Mouse (Mus musculus) MEL (cell line): ENCODE data around the gene Galntl5. TPM values are rescaled to one million over a fixed set of nuclear protein-coding genes. Genes with fewer than 3 reads are reported as not detected.

Experiments
- DNase-seq: peaks from one replicate; pipeline ENCODE4 v3.0.0; 2011; ENCODE audit warnings: low read depth, low spot score
- H3K27ac ChIP-seq: 2 replicates; pipeline ENCODE4 v1.5.1; 2012; ENCODE audit warnings: low read depth, mild to moderate bottlenecking, control low read depth, low read length, moderate library complexity; ENCODE audit not compliant: control insufficient read depth
- H3K27me3 ChIP-seq, 2 experiments: fragments of 150-350 bp in 1 of 2; sonication (generic) in 1 of 2; 2 replicates each; pipeline ENCODE4 v1.6.1; 2012; ENCODE audit warnings: low read length in 2 of 2, mild to moderate bottlenecking in 2 of 2, improper control_type of control experiment in 1 of 2, moderate library complexity in 1 of 2; ENCODE audit not compliant: insufficient read depth in 2 of 2, control insufficient read depth in 1 of 2
- H3K36me3 ChIP-seq, 2 experiments: 2 replicates each; pipeline ENCODE4 v1.6.1; 2012 to 2014; ENCODE audit warnings: low read length in 2 of 2, improper control_type of control experiment in 1 of 2, inconsistent platforms in 1 of 2, mild to moderate bottlenecking in 1 of 2; ENCODE audit not compliant: insufficient read depth in 2 of 2, control insufficient read depth in 1 of 2
- H3K4me1 ChIP-seq, 2 experiments: fragments of 150-350 bp in 1 of 2; sonication (generic) in 1 of 2; 2 replicates each; pipeline ENCODE4 v1.6.1; 2012; ENCODE audit warnings: low read length in 2 of 2, improper control_type of control experiment in 1 of 2, mild to moderate bottlenecking in 1 of 2; ENCODE audit not compliant: insufficient read depth in 2 of 2, control insufficient read depth in 1 of 2
- H3K4me3 ChIP-seq, 2 experiments: fragments of 150-350 bp in 1 of 2; sonication (generic) in 1 of 2; 2 replicates each; pipeline ENCODE4 v1.5.1; 2012; ENCODE audit warnings: low read depth in 2 of 2, low read length in 2 of 2, mild to moderate bottlenecking in 2 of 2, moderate library complexity in 2 of 2, control low read depth in 1 of 2, improper control_type of control experiment in 1 of 2; ENCODE audit not compliant: control insufficient read depth in 1 of 2, insufficient read depth in 1 of 2
- H3K79me2 ChIP-seq: 2 replicates; pipeline ENCODE4 v1.6.1; 2012; ENCODE audit warnings: mild to moderate bottlenecking, low read length, moderate library complexity; ENCODE audit not compliant: control insufficient read depth, poor library complexity, insufficient read depth
- H3K9ac ChIP-seq: 2 replicates; pipeline ENCODE4 v1.6.1; 2012; ENCODE audit warnings: low read depth, mild to moderate bottlenecking, control low read depth, low read length, moderate library complexity; ENCODE audit not compliant: control insufficient read depth, poor library complexity, severe bottlenecking
- H3K9me3 ChIP-seq: fragments of 150-350 bp; sonication (generic); replicated peaks from 2 replicates; pipeline ENCODE4 v1.6.1; 2012; ENCODE audit warnings: mild to moderate bottlenecking, low read length, improper control_type of control experiment, moderate library complexity; ENCODE audit not compliant: insufficient read depth
- CHD1 ChIP-seq: IDR thresholded peaks from 2 replicates; pipeline ENCODE4 v1.6.1; 2012; ENCODE audit warnings: low read depth, mild to moderate bottlenecking, inconsistent platforms, low read length, improper control_type of control experiment
- E2F4 ChIP-seq: IDR thresholded peaks from 2 replicates; pipeline ENCODE4 v1.6.1; 2011; ENCODE audit warnings: low read depth, low read length, improper control_type of control experiment, borderline replicate concordance
- ELF1 ChIP-seq: IDR thresholded peaks from 2 replicates; pipeline ENCODE4 v1.6.1; 2014; ENCODE audit warnings: low read depth, mild to moderate bottlenecking, inconsistent platforms, low read length, improper control_type of control experiment, moderate library complexity
- GABPA ChIP-seq: IDR thresholded peaks from 2 replicates; pipeline ENCODE4 v1.6.1; 2012; ENCODE audit warnings: low read depth, mild to moderate bottlenecking, inconsistent platforms, low read length, improper control_type of control experiment, moderate library complexity
- HCFC1 ChIP-seq: IDR thresholded peaks from 2 replicates; pipeline ENCODE4 v1.6.1; 2012; ENCODE audit warnings: low read depth, mild to moderate bottlenecking, inconsistent platforms, low read length, improper control_type of control experiment, moderate library complexity
- JUND ChIP-seq: IDR thresholded peaks from 2 replicates; pipeline ENCODE4 v1.6.1; 2011; ENCODE audit warnings: low read depth, mild to moderate bottlenecking, improper control_type of control experiment, low read length
- KAT2A ChIP-seq: conservative IDR thresholded peaks from 2 replicates; pipeline ENCODE4 v1.6.1; 2012; ENCODE audit warnings: low read depth, low read length, improper control_type of control experiment, inconsistent platforms
- MAFK ChIP-seq: IDR thresholded peaks from 2 replicates; pipeline ENCODE4 v1.6.1; 2011; ENCODE audit warnings: low read depth, mild to moderate bottlenecking, low read length, improper control_type of control experiment, borderline replicate concordance
- MAX ChIP-seq: IDR thresholded peaks from 2 replicates; pipeline ENCODE4 v1.6.1; 2011; ENCODE audit warnings: low read length, improper control_type of control experiment
- MAZ ChIP-seq: IDR thresholded peaks from 2 replicates; pipeline ENCODE4 v1.6.1; 2012; ENCODE audit warnings: low read depth, mild to moderate bottlenecking, inconsistent platforms, low read length, improper control_type of control experiment
- MEF2A ChIP-seq: IDR thresholded peaks from 2 replicates; pipeline ENCODE4 v1.6.1; 2014; ENCODE audit warnings: low read depth, mild to moderate bottlenecking, inconsistent platforms, low read length, improper control_type of control experiment; ENCODE audit not compliant: poor library complexity, insufficient replicate concordance, severe bottlenecking; ENCODE audit errors: extremely low read depth
- MYB ChIP-seq: IDR thresholded peaks from 2 replicates; pipeline ENCODE4 v1.6.1; 2011; ENCODE audit warnings: mild to moderate bottlenecking, low read depth, low read length, improper control_type of control experiment
- POLR2AphosphoS2 ChIP-seq: IDR thresholded peaks from 2 replicates; pipeline ENCODE4 v1.6.1; 2011; ENCODE audit warnings: low read length, improper control_type of control experiment
- POLR2AphosphoS5 ChIP-seq: IDR thresholded peaks from 2 replicates; pipeline ENCODE4 v1.6.1; 2012; ENCODE audit warnings: low read depth, borderline replicate concordance, mild to moderate bottlenecking, inconsistent platforms, low read length, moderate library complexity, mixed read lengths
- TBP ChIP-seq: IDR thresholded peaks from 2 replicates; pipeline ENCODE4 v1.8.0; 2011; ENCODE audit warnings: low read depth, low read length, improper control_type of control experiment
- TCF12 ChIP-seq: IDR thresholded peaks from 2 replicates; pipeline ENCODE4 v1.6.1; 2014; ENCODE audit warnings: low read depth, mild to moderate bottlenecking, inconsistent platforms, low read length, improper control_type of control experiment, moderate library complexity
- UBTF ChIP-seq: IDR thresholded peaks from 2 replicates; pipeline ENCODE4 v1.6.1; 2012; ENCODE audit warnings: low read depth, mild to moderate bottlenecking, inconsistent platforms, low read length, improper control_type of control experiment, moderate library complexity, borderline replicate concordance; ENCODE audit not compliant: insufficient read depth
- USF1 ChIP-seq: IDR thresholded peaks from 2 replicates; pipeline ENCODE4 v1.6.1; 2014; ENCODE audit warnings: low read depth, mild to moderate bottlenecking, inconsistent platforms, low read length, improper control_type of control experiment, moderate library complexity
- ZC3H11A ChIP-seq: IDR thresholded peaks from 2 replicates; pipeline ENCODE4 v1.6.1; 2012; ENCODE audit warnings: low read depth, mild to moderate bottlenecking, inconsistent platforms, low read length, improper control_type of control experiment
- polyA plus RNA-seq, 2 experiments: library from polyadenylated mRNA; stranded (reverse) in 1 of 2; unstranded in 1 of 2; fragments of >175 nt in 1 of 2; fragments of >200 nt in 1 of 2; gene quantifications; 2 replicates each; pipeline versions ENCODE4 v1.2.1 to v1.2.4; 2012; ENCODE audit warnings: low replicate concordance in 2 of 2, low read depth in 1 of 2; ENCODE audit not compliant: insufficient read length in 2 of 2, insufficient read depth in 1 of 2, missing spikeins in 1 of 2
- total RNA-seq: library from RNA; depleted of rRNA; stranded (reverse); fragments of 300-350 nt; gene quantifications from 2 replicates; pipeline ENCODE4 v1.2.3, GENCODE M21; 2012

The Galntl5 gene
- total and polyA plus RNA-seq, 3 experiments, result not detected

GRCm38 (mm10) chr5:25246473-25246865, 65.2 kb downstream of the Galntl5 start:
- no peak for DNase-seq
- Histone ChIP-seq H3K4me1 (no peaks in the 10 kb centered on the region), H3K27ac (no peak overlapping the region), H3K36me3 (no peaks in the 10 kb centered on the region), H3K27me3 (no peaks in the 10 kb centered on the region)
- no peak for TF ChIP-seq E2F4
- TF ChIP-seq USF1, result no peak
- no peak for TF ChIP-seq MAFK
- TF ChIP-seq POLR2AphosphoS5, result no peak
- TF ChIP-seq POLR2AphosphoS2, result no peak
- TF ChIP-seq HCFC1, result no peak
- no peak for TF ChIP-seq MYB
- no peak for TF ChIP-seq TCF12
- TF ChIP-seq TBP, result no peak
- no peak for TF ChIP-seq KAT2A
- TF ChIP-seq MAZ, result no peak
- no peak for TF ChIP-seq GABPA
- TF ChIP-seq UBTF, result no peak
- TF ChIP-seq, all 39 proteins: peak for 0
- Histone ChIP-seq H3K4me3 (no peak overlapping the region), H3K79me2 (no peaks in the 10 kb centered on the region), H3K9ac (no peak overlapping the region), H3K9me3 (no peaks in the 10 kb centered on the region)

DNA sequence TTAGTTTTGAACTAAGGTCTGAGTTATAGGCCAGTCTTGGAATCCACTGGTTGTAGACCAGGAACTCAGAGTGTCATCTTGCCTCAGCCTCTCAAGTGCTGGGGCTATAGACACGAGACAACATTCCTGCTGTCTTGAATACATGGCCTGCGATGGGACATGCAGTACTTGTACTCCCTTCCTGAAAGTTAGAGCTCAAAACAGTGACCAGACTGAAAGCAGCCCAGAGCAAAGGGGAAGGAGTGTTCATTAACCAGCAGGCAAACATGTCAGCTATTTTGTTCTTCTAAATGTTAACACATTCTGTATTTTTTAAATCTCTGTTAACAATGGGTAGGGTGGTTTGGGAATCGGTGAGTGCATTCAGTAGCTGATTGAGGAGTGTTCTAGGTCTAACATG, 65.8 kb downstream of the Galntl5 start:
- no peak for DNase-seq
- Histone ChIP-seq H3K27ac (no peak overlapping the region), H3K4me3 (no peak overlapping the region), H3K4me1 (no peaks in the 10 kb centered on the region), H3K9me3 (no peaks in the 10 kb centered on the region), H3K27me3 (no peaks in the 10 kb centered on the region), H3K79me2 (no peaks in the 10 kb centered on the region), H3K9ac (no peak overlapping the region), H3K36me3 (no peaks in the 10 kb centered on the region; a peak in 1 of 4 replicates)
- TF ChIP-seq TBP (no peak), HCFC1 (no peak), JUND (no peak), CHD1 (no peak), ELF1 (no peak), MEF2A (no peak), MAX (no peak), E2F4 (no peak), ZC3H11A (no peak), UBTF (no peak)
